Mouse (Mus musculus): Measurements from ENCODE around the gene Uevld. TPM values are rescaled to one million over a fixed set of nuclear protein-coding genes. Genes with fewer than 3 reads are reported as not detected.

Gene Uevld
- polyA plus RNA-seq, 1 experiment from 2014 or later, result 15.0 TPM

Other genes with a start within 250 kb of the Uevld start
- 29.4 and 29.8 TPM in 2 replicates for gene Saal1, start 247.8 kb downstream of the Uevld start, polyA plus RNA-seq (2015; fragmentation: Nextera tagmentation; extraction: Ambion mirVana)
- gene Saa3, start 242.8 kb downstream of the Uevld start, polyA plus RNA-seq (2015; fragmentation: Nextera tagmentation; extraction: Ambion mirVana), result 0.35 and 0.43 TPM in 2 replicates
- 0.16 TPM in 1 of 2 replicates, not detected in the other for gene Saa4, start 225.9 kb downstream of the Uevld start, polyA plus RNA-seq (2015; fragmentation: Nextera tagmentation; extraction: Ambion mirVana)
- 0.55 TPM in 1 of 2 replicates, not detected in the other for gene Saa1, start 215.5 kb downstream of the Uevld start, polyA plus RNA-seq (2015; fragmentation: Nextera tagmentation; extraction: Ambion mirVana)
- not detected in 2 replicates for gene Saa2, start 206.7 kb downstream of the Uevld start, polyA plus RNA-seq (2015; fragmentation: Nextera tagmentation; extraction: Ambion mirVana)
- 21.4 and 23.5 TPM in 2 replicates for gene Hps5, start 162.5 kb downstream of the Uevld start, polyA plus RNA-seq (2015; fragmentation: Nextera tagmentation; extraction: Ambion mirVana)
- 40.6 and 41.7 TPM in 2 replicates for gene Gtf2h1, start 162.4 kb downstream of the Uevld start, polyA plus RNA-seq (2015; fragmentation: Nextera tagmentation; extraction: Ambion mirVana)
- 1,668 and 1,763 TPM in 2 replicates for gene Ldha, start 117.1 kb downstream of the Uevld start, polyA plus RNA-seq (2015; fragmentation: Nextera tagmentation; extraction: Ambion mirVana)
- 0.14 and 0.67 TPM in 2 replicates for gene Ldhc, start 97.3 kb downstream of the Uevld start, polyA plus RNA-seq (2015; fragmentation: Nextera tagmentation; extraction: Ambion mirVana)
- 153 and 165 TPM in 2 replicates for gene Tsg101, start 38.6 kb downstream of the Uevld start, polyA plus RNA-seq (2015; fragmentation: Nextera tagmentation; extraction: Ambion mirVana)
- not detected in 2 replicates for gene Gm9999, start 25.1 kb upstream of the Uevld start, polyA plus RNA-seq (2015; fragmentation: Nextera tagmentation; extraction: Ambion mirVana)
- gene Spty2d1, start 49.9 kb upstream of the Uevld start, polyA plus RNA-seq (2015; fragmentation: Nextera tagmentation; extraction: Ambion mirVana), result 23.9 and 24.0 TPM in 2 replicates
- 40.4 and 41.7 TPM in 2 replicates for gene Tmem86a, start 92.1 kb upstream of the Uevld start, polyA plus RNA-seq (2015; fragmentation: Nextera tagmentation; extraction: Ambion mirVana)
- gene Ptpn5, start 175.2 kb upstream of the Uevld start, polyA plus RNA-seq (2015; fragmentation: Nextera tagmentation; extraction: Ambion mirVana), result 5.9 and 6.9 TPM in 2 replicates
- not detected in 2 replicates for gene Mrgpra6, start 246.4 kb upstream of the Uevld start, polyA plus RNA-seq (2015; fragmentation: Nextera tagmentation; extraction: Ambion mirVana)

All from lung, embryonic 16.5 days (tissue).